Mouse (Mus musculus) thymus, postnatal 36 days (tissue): ENCODE measurements around the gene 4933416C03Rik.

Source experiments
- DNase-seq, 2 experiments: peaks; one replicate each; pipeline ENCODE4 v3.0.0; 2022; ENCODE audit warnings: mixed read lengths in 2 of 2

4933416C03Rik gene

GRCm38 (mm10) chr10:116075954-116076353, 37.8 kb downstream of the 4933416C03Rik start:
- no peak for DNase-seq
